Mouse (Mus musculus): ENCODE results near the gene Tmem217. TPM values are rescaled to one million over a fixed set of nuclear protein-coding genes. Genes with fewer than 3 reads are reported as not detected.

Gene Tmem217
- polyA plus RNA-seq, 1 experiment from 2014 or later: 0.49 TPM

DNA sequence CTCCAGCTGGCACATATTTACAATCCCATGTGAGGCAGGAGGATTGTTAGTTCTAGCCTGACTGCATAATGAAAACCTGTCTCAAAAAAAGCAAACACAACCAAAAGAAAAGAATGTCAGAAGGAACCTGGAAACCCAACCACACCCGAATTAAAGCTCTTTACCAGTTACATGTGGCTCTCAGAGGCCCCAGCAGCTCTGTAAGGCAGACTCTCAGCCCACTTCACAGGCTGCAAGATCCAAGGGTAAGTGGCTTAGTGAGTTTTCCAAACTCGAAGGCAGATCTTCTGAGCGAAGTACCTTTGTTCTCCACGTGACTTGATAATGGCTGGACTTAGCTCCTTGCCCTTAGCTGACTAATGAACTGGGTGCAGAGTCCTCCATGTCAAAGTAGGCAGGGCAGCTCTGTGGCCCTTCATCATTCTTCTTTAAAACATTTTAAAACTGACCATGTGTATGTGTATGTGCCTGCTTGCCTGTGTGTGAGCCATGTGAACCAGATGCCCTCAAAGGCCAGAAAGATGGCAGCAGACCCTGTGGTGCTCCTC is 27.5 kb upstream of the Tmem217 start:
- ATAC-seq: peak; percentile 84
- Histone ChIP-seq H3K36me3 (peaks cover 8% of the 10 kb centered on the region; the same call in 1 of the 2 replicates), H3K27me3 (replicated peaks) (no peaks in the 10 kb centered on the region), H3K4me3 (replicated peaks) (no peak overlapping the region), H3K27ac (peak overlapping the region; percentile 51), H3K4me2 (replicated peaks) (no peak overlapping the region), H3K9ac (no peak overlapping the region), H3K4me1 (replicated peaks) (0 out of 2 replicates have a peak, but pooled peaks cover 5% of the 10 kb centered on the region), H3K9me3 (no peaks in the 10 kb centered on the region)
- 67% methylated on average over 4 of the region's 4 CpGs for WGBS

DNA sequence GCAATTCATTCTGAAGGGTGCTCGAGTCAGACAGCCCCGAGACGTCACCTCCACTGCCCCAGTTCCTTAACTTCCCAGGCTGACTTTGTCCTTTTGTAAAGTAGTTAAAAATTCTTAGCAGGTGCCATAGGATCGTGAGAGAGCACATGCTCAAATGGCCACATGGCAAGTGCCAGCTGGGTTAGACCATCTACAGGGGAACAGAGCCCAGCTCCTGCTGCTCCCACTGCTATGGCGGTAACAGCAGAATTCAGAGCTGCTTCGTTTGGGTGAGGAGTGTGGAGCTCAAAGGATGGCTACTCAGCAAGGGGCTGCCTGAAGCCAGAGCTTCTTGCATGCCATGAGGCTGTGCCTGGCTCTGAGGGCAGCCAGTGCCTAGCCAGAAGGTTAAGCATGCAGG is 17.6 kb upstream of the Tmem217 start:
- H3K4me2 ChIP-seq (replicated peaks): no peak overlapping the region
- 90% methylated on average over 6 of the region's 6 CpGs for WGBS
- H3K4me1 ChIP-seq (replicated peaks): no peaks in the 10 kb centered on the region
- peaks cover 12% of the 10 kb centered on the region for H3K36me3 ChIP-seq
- no peaks in the 10 kb centered on the region for H3K27me3 ChIP-seq (replicated peaks)
- ATAC-seq: no peak
- H3K9me3 ChIP-seq: no peaks in the 10 kb centered on the region
- no peak overlapping the region for H3K27ac ChIP-seq
- no peak overlapping the region for H3K9ac ChIP-seq
- no peak overlapping the region for H3K4me3 ChIP-seq (replicated peaks)

- H3K4me3 ChIP-seq (replicated peaks): no peak overlapping the region
- no peak for ATAC-seq
- 91% methylated on average over 15 of the region's 15 CpGs for WGBS
- H3K36me3 ChIP-seq: peaks cover 13% of the 10 kb centered on the region
- H3K4me1 ChIP-seq (replicated peaks): no peaks in the 10 kb centered on the region
- H3K27me3 ChIP-seq (replicated peaks): no peaks in the 10 kb centered on the region
- no peak overlapping the region for H3K9ac ChIP-seq
- no peak overlapping the region for H3K27ac ChIP-seq
- H3K4me2 ChIP-seq (replicated peaks): no peak overlapping the region
- H3K9me3 ChIP-seq: no peaks in the 10 kb centered on the region
Observed at GRCm38 (mm10) chr17:29568435-29568834, 16.2 kb upstream of the Tmem217 start.

- H3K36me3 ChIP-seq: peaks cover 8% of the 10 kb centered on the region
- no peak overlapping the region for H3K4me3 ChIP-seq (replicated peaks)
- 96% methylated on average over 5 of the region's 5 CpGs for WGBS
Observed at GRCm38 (mm10) chr17:29565521-29565920, 13.3 kb upstream of the Tmem217 start.

GRCm38 (mm10) chr17:29558476-29558875 is 6.3 kb upstream of the Tmem217 start:
- H3K4me2 ChIP-seq (replicated peaks): no peak overlapping the region
- 68% methylated on average over 5 of the region's 5 CpGs for WGBS
- H3K9me3 ChIP-seq: no peaks in the 10 kb centered on the region
- no peaks in the 10 kb centered on the region for H3K36me3 ChIP-seq
- H3K4me3 ChIP-seq (replicated peaks): no peak overlapping the region
- H3K4me1 ChIP-seq (replicated peaks): peaks cover 14% of the 10 kb centered on the region
- no peak overlapping the region for H3K9ac ChIP-seq
- no peak overlapping the region for H3K27ac ChIP-seq
- H3K27me3 ChIP-seq (replicated peaks): no peaks in the 10 kb centered on the region
- ATAC-seq: no peak

More at GRCm38 (mm10) chr17:29565521-29565920, 13.3 kb upstream of the Tmem217 start:
- no peaks in the 10 kb centered on the region for H3K4me1 ChIP-seq (replicated peaks)
- no peak overlapping the region for H3K9ac ChIP-seq
- no peak for ATAC-seq
- no peaks in the 10 kb centered on the region for H3K27me3 ChIP-seq (replicated peaks)
- H3K27ac ChIP-seq: no peak overlapping the region
- H3K4me2 ChIP-seq (replicated peaks): no peak overlapping the region
- H3K9me3 ChIP-seq: no peaks in the 10 kb centered on the region

DNA sequence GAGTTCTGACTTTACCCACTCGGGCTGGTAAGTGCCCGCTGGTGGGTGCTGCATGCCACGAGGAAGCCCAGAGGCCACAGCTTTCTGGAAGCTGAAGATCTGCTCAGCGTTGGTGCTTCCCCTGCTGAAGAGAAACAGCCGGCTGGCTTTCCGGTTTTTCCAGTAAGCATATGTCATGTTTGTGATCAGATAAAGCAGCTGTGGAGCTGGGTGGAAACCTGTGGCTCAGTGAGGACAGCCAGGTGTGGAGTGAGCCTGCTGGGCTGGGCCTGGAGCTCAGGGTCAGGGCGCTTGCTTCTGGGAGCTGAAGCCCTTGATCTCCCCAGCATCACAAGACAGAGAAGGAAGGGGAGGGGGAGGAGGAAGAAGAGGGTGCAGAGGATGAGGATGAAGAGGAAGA is 4.7 kb upstream of the Tmem217 start:
- Histone ChIP-seq H3K4me3 (replicated peaks) (no peak overlapping the region), H3K4me1 (replicated peaks) (peaks cover 14% of the 10 kb centered on the region), H3K27me3 (replicated peaks) (no peaks in the 10 kb centered on the region), H3K9me3 (no peaks in the 10 kb centered on the region), H3K36me3 (no peaks in the 10 kb centered on the region), H3K27ac (peak overlapping the region; percentile 78), H3K9ac (no peak overlapping the region; the same call in 1 of the 2 replicates), H3K4me2 (replicated peaks) (no peak overlapping the region; the same call in 1 of the 2 replicates)
- ATAC-seq: peak; percentile 86
- WGBS: 40% methylated on average over 7 of the region's 7 CpGs

- Histone ChIP-seq H3K9me3 (no peaks in the 10 kb centered on the region), H3K27ac (peak overlapping the region; percentile 78), H3K4me2 (replicated peaks) (no peak overlapping the region; the same call in 1 of the 2 replicates), H3K4me3 (replicated peaks) (no peak overlapping the region), H3K4me1 (replicated peaks) (peaks cover 14% of the 10 kb centered on the region), H3K27me3 (replicated peaks) (no peaks in the 10 kb centered on the region), H3K36me3 (no peaks in the 10 kb centered on the region), H3K9ac (no peak overlapping the region; the same call in 1 of the 2 replicates)
- 82% methylated on average over 10 of the region's 10 CpGs for WGBS
- ATAC-seq: no peak; the same call in 1 of the 2 replicates
Observed at GRCm38 (mm10) chr17:29556456-29556855, 4.3 kb upstream of the Tmem217 start.

DNA sequence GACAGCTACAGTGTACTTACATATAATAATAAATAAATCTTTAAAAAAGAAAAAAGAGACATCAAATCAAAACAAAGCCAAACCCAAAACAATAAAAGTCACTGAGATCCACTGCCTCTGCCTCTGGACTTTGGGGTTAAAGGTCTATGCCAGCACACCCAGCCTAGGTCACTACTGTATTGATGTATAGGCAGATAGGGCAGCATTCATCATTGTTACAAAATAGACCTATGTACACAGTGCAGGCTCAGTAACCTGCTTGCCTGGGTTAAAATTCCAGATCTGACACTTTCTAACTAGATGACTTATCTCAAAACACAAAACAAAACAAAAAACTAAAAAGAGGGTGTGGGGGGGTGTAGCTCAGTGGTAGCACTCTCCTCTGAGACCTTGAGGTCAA is 2.0 kb upstream of the Tmem217 start:
- Histone ChIP-seq H3K36me3 (no peaks in the 10 kb centered on the region), H3K4me2 (replicated peaks) (no peak overlapping the region), H3K9ac (no peak overlapping the region), H3K9me3 (no peaks in the 10 kb centered on the region), H3K27me3 (replicated peaks) (no peaks in the 10 kb centered on the region), H3K4me3 (replicated peaks) (no peak overlapping the region), H3K27ac (no peak overlapping the region), H3K4me1 (replicated peaks) (peaks cover 24% of the 10 kb centered on the region)
- ATAC-seq: no peak

DNA sequence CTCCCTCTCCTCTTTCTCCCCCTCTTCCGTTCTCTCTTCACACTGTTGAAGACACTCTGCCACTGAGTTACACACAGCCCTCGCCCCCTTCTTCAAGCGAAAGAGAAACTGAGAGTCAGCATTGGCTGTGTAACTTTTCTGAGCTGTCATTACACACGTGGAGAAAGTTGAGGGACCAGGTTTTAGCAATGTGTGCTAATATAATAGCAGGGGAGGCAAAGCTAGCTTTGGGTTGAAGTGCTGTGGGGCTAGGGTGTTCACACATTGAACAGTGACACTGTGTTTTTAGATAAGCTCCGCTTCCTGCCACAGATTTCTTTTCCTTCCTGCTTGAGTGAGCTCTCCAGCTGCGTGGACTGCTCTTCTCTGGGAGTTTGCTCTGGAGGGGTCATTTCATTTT is 1.2 kb downstream of the Tmem217 start:
- WGBS: 44% methylated on average over 6 of the region's 6 CpGs
- ATAC-seq: no peak
- Histone ChIP-seq H3K27ac (no peak overlapping the region), H3K9me3 (no peaks in the 10 kb centered on the region), H3K4me1 (replicated peaks) (peaks cover 10% of the 10 kb centered on the region; the same call in 1 of the 2 replicates), H3K36me3 (no peaks in the 10 kb centered on the region), H3K9ac (peak overlapping the region; percentile 97; the same call in 1 of the 2 replicates), H3K4me2 (replicated peaks) (peak overlapping the region; percentile 95), H3K4me3 (replicated peaks) (peak overlapping the region; percentile 94), H3K27me3 (replicated peaks) (no peaks in the 10 kb centered on the region)

- peak within 1 kb of the TSS; percentile 95 for H3K4me2 ChIP-seq (replicated peaks)
- no peaks in the 10 kb centered on the region for H3K27me3 ChIP-seq (replicated peaks)
- H3K9me3 ChIP-seq: no peaks in the 10 kb centered on the region
- H3K27ac ChIP-seq: peak within 1 kb of the TSS; percentile 63
- H3K4me3 ChIP-seq (replicated peaks): peak within 1 kb of the TSS; percentile 94
- WGBS: under 1% methylated on average over 44 of the region's 44 CpGs
- peak; percentile 100 for ATAC-seq
- H3K4me1 ChIP-seq (replicated peaks): peaks cover 10% of the 10 kb centered on the region; the same call in 1 of the 2 replicates
- H3K36me3 ChIP-seq: no peaks in the 10 kb centered on the region
- H3K9ac ChIP-seq: peak within 1 kb of the TSS; percentile 97
Observed at GRCm38 (mm10) chr17:29549543-29550428, 2.4 kb downstream of the Tmem217 start, which contains the start of the genes Gm17657 and Tbc1d22b. Gene Gm17657, minus strand, starts transcription at chr17:29549638. Gene Tbc1d22b, plus strand, starts transcription at chr17:29549785.

- 42% methylated on average over 8 of the region's 8 CpGs for WGBS
- Histone ChIP-seq H3K36me3 (no peaks in the 10 kb centered on the region), H3K4me1 (replicated peaks) (peaks cover 10% of the 10 kb centered on the region; the same call in 1 of the 2 replicates), H3K27ac (no peak overlapping the region), H3K27me3 (replicated peaks) (no peaks in the 10 kb centered on the region), H3K4me2 (replicated peaks) (peak overlapping the region; percentile 95), H3K4me3 (replicated peaks) (peak overlapping the region; percentile 94; the same call in 1 of the 2 replicates), H3K9ac (no peak overlapping the region), H3K9me3 (no peaks in the 10 kb centered on the region)
- ATAC-seq: 0 out of 2 replicates have a peak, but pooled peaks have one; percentile 6
Observed at GRCm38 (mm10) chr17:29548994-29549393, 3.2 kb downstream of the Tmem217 start.

GRCm38 (mm10) chr17:29548494-29548893 is 3.7 kb downstream of the Tmem217 start:
- Histone ChIP-seq H3K27ac (no peak overlapping the region), H3K27me3 (replicated peaks) (no peaks in the 10 kb centered on the region), H3K9me3 (no peaks in the 10 kb centered on the region), H3K4me3 (replicated peaks) (no peak overlapping the region), H3K9ac (no peak overlapping the region), H3K4me2 (replicated peaks) (no peak overlapping the region), H3K36me3 (no peaks in the 10 kb centered on the region), H3K4me1 (replicated peaks) (peaks cover 10% of the 10 kb centered on the region; the same call in 1 of the 2 replicates)
- ATAC-seq: no peak
- WGBS: 75% methylated on average over 3 of the region's 3 CpGs

Data from intestine, embryonic 15.5 days (tissue).